Mouse (Mus musculus) ES-Bruce4 (cell line): ENCODE data around the gene Dab1. TPM values are rescaled to one million over a fixed set of nuclear protein-coding genes. Genes with fewer than 3 reads are reported as not detected.

ENCODE experiments used
- H3K27ac ChIP-seq: 2 replicates; pipeline ENCODE4 v1.5.1; 2012; ENCODE audit warnings: low read length, inconsistent platforms; ENCODE audit not compliant: insufficient read depth
- H3K27me3 ChIP-seq: 2 replicates; pipeline ENCODE4 v1.6.1; 2012; ENCODE audit warnings: mild to moderate bottlenecking, low read length, inconsistent platforms; ENCODE audit not compliant: control insufficient read depth, poor library complexity, insufficient read depth, severe bottlenecking
- H3K36me3 ChIP-seq: 2 replicates; pipeline ENCODE4 v1.6.1; 2012; ENCODE audit warnings: inconsistent platforms, mild to moderate bottlenecking, low read length, moderate library complexity; ENCODE audit not compliant: control insufficient read depth, poor library complexity, insufficient read depth, severe bottlenecking
- H3K4me1 ChIP-seq: one replicate; pipeline ENCODE4 v1.8.1; 2011; ENCODE audit warnings: low read length; ENCODE audit not compliant: control insufficient read depth, insufficient read depth
- H3K4me3 ChIP-seq: 2 replicates; pipeline ENCODE4 v1.5.1; 2011; ENCODE audit warnings: low read depth, mild to moderate bottlenecking, low read length
- H3K9ac ChIP-seq: 2 replicates; pipeline ENCODE4 v1.6.1; 2012; ENCODE audit warnings: low read depth, mild to moderate bottlenecking, inconsistent platforms; ENCODE audit not compliant: poor library complexity, severe bottlenecking
- H3K9me3 ChIP-seq: replicated peaks from 2 replicates; pipeline ENCODE4 v1.6.1; 2012; ENCODE audit warnings: mild to moderate bottlenecking, low read length, inconsistent platforms; ENCODE audit not compliant: control insufficient read depth, poor library complexity, insufficient read depth, severe bottlenecking
- CTCF ChIP-seq: IDR thresholded peaks from one replicate; pipeline ENCODE4 v1.8.1; 2011; ENCODE audit warnings: low read depth, low read length
- EP300 ChIP-seq: IDR thresholded peaks from 2 replicates; pipeline ENCODE4 v1.6.1; 2011; ENCODE audit warnings: low read depth, low read length; ENCODE audit not compliant: insufficient read depth
- POLR2A ChIP-seq: IDR thresholded peaks from one replicate; pipeline ENCODE4 v1.8.1; 2011; ENCODE audit warnings: low read length; ENCODE audit not compliant: insufficient read depth
- polyA plus RNA-seq: library from polyadenylated mRNA; stranded (reverse); fragments of >200 nt; gene quantifications from 2 replicates; pipeline ENCODE4 v1.2.4, GENCODE M21; 2011; ENCODE audit warnings: low read depth; ENCODE audit not compliant: missing spikeins, insufficient read depth, insufficient read length

Gene Dab1
- polyA plus RNA-seq, 1 experiment = 4.8 TPM

DNA sequence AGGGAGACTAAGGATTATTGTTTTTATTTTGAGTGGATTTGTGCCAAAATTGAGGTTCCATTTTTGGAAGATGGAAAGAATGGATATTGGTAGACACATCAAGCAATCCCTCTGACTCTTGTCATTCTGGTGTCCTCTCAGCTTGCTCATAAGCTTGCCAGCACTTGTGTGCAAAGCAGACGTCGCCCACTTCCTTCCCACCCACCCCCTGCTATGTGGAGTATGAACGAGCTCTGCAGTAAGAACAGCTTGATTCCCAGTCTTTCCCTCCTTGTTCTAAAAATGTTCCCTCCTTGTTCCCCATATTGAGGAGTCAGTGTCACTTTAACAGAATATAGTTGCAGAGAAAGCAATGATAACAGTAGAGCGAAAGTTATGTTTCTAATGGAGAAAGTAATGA lies 11.0 kb downstream of the Dab1 start:
- H3K9ac ChIP-seq = no peak overlapping the region
- H3K4me3 ChIP-seq = no peak overlapping the region
- no peaks in the 10 kb centered on the region for H3K36me3 ChIP-seq
- no peak overlapping the region for H3K27ac ChIP-seq
- no peaks in the 10 kb centered on the region for H3K27me3 ChIP-seq
- no peaks in the 10 kb centered on the region for H3K4me1 ChIP-seq
- TF ChIP-seq POLR2A (no peak), EP300 (no peak), CTCF (no peak)
- H3K9me3 ChIP-seq = no peaks in the 10 kb centered on the region

DNA sequence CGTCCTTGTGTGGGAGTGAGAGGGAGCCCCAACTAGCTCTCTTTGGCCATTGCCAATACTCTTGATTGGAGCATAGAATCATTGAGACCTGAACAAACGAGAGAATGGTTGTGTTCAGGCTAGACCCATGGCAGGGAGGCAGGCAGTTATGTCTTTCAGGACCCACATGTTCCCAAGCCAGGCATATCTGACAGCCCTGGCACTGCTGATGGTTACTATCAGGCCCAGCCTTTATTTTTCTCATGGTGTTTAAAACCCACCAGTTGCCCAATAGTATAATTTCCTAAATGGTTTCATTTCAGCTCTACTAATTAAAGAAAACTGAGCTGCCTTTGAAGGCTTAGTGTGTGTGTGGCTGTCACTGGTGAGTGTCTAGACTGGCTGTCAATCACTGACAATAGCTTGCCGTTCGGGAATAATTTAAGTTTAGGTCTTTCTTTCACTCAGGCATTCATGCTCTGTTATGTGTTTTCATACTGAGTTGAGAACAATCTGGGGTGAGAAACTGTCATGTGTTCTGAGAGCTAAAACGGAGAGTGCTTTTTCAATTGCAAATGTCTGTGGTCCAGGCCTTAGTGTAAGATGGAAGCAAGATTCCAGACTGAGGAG lies 17.1 kb downstream of the Dab1 start:
- Histone ChIP-seq H3K27me3 (no peaks in the 10 kb centered on the region), H3K36me3 (no peaks in the 10 kb centered on the region), H3K9ac (no peak overlapping the region), H3K27ac (no peak overlapping the region), H3K4me3 (no peak overlapping the region), H3K9me3 (no peaks in the 10 kb centered on the region), H3K4me1 (no peaks in the 10 kb centered on the region)
- TF ChIP-seq CTCF = no peak
- no peak for TF ChIP-seq EP300
- TF ChIP-seq POLR2A = no peak

DNA sequence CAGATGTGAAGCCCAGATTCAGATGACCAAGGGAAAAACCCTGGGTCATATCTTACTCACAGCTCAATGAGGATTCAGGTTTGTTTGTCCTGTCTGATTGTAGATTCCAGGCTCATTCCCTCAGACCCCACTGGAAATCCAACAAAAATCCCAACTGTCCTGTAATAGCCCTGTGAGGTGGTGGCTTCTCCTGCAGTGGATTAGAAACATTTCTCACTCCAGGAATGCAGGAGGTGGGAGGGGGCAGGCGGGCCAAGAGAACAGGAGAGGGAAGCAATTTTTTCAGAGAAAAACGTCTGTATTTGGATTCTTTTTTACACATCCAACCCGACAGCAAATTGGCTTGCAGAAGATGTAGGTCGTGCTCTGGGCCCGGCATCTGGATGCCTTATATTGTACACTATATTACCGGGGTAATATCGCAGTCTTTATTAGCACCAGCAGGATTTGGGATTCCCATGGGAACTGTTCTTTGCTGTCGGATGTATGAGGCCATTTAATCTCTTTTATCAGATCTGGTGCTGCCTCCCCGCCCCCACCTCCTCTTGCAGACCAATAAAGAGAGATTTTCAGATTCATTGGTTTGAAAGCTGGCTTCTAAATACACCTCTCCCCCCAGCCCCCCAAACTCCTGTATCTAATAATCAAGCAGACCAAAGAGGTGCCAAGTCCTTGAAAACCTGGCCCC lies 29.2 kb downstream of the Dab1 start:
- Histone ChIP-seq H3K4me1 (no peaks in the 10 kb centered on the region), H3K27ac (no peak overlapping the region), H3K36me3 (no peaks in the 10 kb centered on the region), H3K9me3 (no peaks in the 10 kb centered on the region), H3K27me3 (no peaks in the 10 kb centered on the region), H3K4me3 (no peak overlapping the region), H3K9ac (no peak overlapping the region)
- TF ChIP-seq POLR2A = no peak
- no peak for TF ChIP-seq EP300
- TF ChIP-seq CTCF = no peak

DNA sequence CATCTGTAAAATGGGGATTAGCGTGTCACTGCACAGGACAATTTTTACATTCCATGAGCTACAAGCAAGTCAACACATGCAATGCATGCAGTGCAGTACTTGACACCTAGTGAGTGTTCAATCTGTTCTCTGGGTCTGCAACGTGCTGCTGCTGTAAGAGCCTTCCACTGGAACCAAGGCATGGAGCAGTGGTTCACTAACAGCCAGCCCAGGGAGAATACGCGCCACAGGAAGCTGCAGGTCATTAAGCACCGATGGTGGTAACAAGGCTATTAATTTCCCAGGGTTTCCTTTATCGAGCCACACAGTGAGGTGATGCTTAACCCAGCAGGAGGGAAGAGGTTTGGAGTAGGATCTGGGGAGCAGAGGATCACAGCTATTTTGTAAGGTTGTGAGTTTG lies 36.6 kb downstream of the Dab1 start:
- H3K9ac ChIP-seq = no peak overlapping the region
- TF ChIP-seq POLR2A (no peak), CTCF (no peak), EP300 (no peak)
- H3K27ac ChIP-seq = no peak overlapping the region
- H3K27me3 ChIP-seq = no peaks in the 10 kb centered on the region
- no peak overlapping the region for H3K4me3 ChIP-seq
- H3K9me3 ChIP-seq = no peaks in the 10 kb centered on the region
- H3K36me3 ChIP-seq = no peaks in the 10 kb centered on the region
- H3K4me1 ChIP-seq = no peaks in the 10 kb centered on the region

DNA sequence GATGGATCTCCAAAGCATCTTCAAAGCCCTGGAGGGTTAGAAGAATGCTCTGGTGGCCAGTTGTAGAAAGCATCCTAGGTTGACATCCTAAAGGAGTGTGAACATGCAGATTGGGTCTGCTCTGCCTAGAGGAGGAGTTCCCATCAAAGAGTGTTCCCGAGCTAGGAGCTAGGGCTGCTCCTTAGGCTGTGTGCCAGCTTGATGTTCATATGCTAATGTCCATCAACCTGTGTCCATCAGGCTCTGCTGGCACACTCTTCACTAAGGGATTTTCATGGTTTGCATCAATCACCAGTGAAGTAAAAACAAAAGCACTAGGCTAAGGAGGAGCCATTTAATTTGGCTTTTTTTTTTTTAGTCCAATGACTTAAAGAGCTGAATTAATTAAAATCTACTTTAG lies 42.2 kb downstream of the Dab1 start:
- TF ChIP-seq CTCF = no peak
- TF ChIP-seq EP300 = no peak
- no peak for TF ChIP-seq POLR2A
- H3K4me3 ChIP-seq = no peak overlapping the region

DNA sequence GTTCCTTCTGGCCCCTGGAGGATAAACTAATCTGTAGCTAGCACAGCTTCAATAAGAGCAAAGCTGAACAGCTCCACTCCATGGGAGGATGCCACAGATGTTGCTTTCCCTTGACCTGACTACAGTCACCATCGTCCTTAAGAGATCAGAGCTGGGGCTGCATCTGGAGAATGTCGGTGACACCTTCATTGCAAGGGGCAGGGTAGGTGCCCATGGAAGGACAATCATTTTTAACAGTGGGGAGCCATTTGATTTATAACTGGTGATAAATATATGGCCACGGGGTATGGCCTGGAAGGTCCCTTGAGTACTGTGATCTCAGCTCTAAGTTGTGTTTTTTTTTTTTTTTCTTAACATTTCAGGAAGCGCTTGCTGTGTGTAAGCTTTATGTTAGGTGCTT lies 48.3 kb downstream of the Dab1 start:
- H3K27me3 ChIP-seq = no peaks in the 10 kb centered on the region
- TF ChIP-seq POLR2A (no peak), EP300 (no peak), CTCF (no peak)
- no peak overlapping the region for H3K9ac ChIP-seq
- no peaks in the 10 kb centered on the region for H3K4me1 ChIP-seq
- no peak overlapping the region for H3K27ac ChIP-seq
- H3K9me3 ChIP-seq = no peaks in the 10 kb centered on the region
- H3K4me3 ChIP-seq = no peak overlapping the region
- H3K36me3 ChIP-seq = no peaks in the 10 kb centered on the region

More for the DNA sequence above, 42.2 kb downstream of the Dab1 start:
- Histone ChIP-seq H3K9ac (no peak overlapping the region), H3K27me3 (no peaks in the 10 kb centered on the region), H3K4me1 (no peaks in the 10 kb centered on the region), H3K9me3 (no peaks in the 10 kb centered on the region), H3K36me3 (no peaks in the 10 kb centered on the region), H3K27ac (no peak overlapping the region)
